Comparison of ENCODE assay signal across 16 mouse cellular contexts in genomic region chr3:82165937-82166336, GRCm38 (mm10). TPM values are rescaled to one million over a fixed set of nuclear protein-coding genes. Genes with fewer than 3 reads are reported as not detected.
"Had no signal": no experiment of that assay in that cellular context is flagged by ENCODE, and none has a peak within 500 bp of the region (broad histone marks: within the 10 kb centered on the region; RNA-seq: fewer than 3 reads in every experiment).

No protein-coding gene starts in this region.

- H3K4me2 ChIP-seq: lung, embryonic 15.5 days; midbrain, embryonic 11.5 days; midbrain, embryonic 13.5 days; midbrain, embryonic 15.5 days; neural tube, embryonic 12.5 days had no signal

- ATAC-seq: lung, postnatal 0 days; midbrain, embryonic 13.5 days; midbrain, embryonic 15.5 days had no signal

- H3K36me3 ChIP-seq: lung, embryonic 15.5 days; midbrain, embryonic 13.5 days; midbrain, embryonic 15.5 days; neural tube, embryonic 12.5 days had no signal

- H3K9me3 ChIP-seq: lung, embryonic 15.5 days; megakaryocyte, embryonic 14.5 days; midbrain, embryonic 13.5 days; midbrain, embryonic 15.5 days; neural tube, embryonic 12.5 days had no signal

- H3K4me1 ChIP-seq: midbrain, embryonic 13.5 days; midbrain, embryonic 15.5 days; neural tube, embryonic 12.5 days had no signal

- H3K9ac ChIP-seq: lung, embryonic 15.5 days; midbrain, embryonic 13.5 days; midbrain, embryonic 15.5 days; neural tube, embryonic 12.5 days had no signal

- DNase-seq: lung, adult 2 months; lung, postnatal 14 days; lung, postnatal 36 days; right cerebral cortex, postnatal 14 days; thymus, adult 18-20 months; thymus, postnatal 14 days; thymus, postnatal 36 days had no signal

- H3K27me3 ChIP-seq: lung, embryonic 15.5 days; megakaryocyte, embryonic 14.5 days; midbrain, embryonic 13.5 days; midbrain, embryonic 15.5 days; neural tube, embryonic 12.5 days had no signal

- H3K27ac ChIP-seq: lung, embryonic 15.5 days; macrophage; midbrain, embryonic 13.5 days; midbrain, embryonic 15.5 days; neural tube, embryonic 12.5 days had no signal

- H3K4me3 ChIP-seq: lung, embryonic 15.5 days; megakaryocyte, embryonic 14.5 days; midbrain, embryonic 13.5 days; midbrain, embryonic 15.5 days; neural tube, embryonic 12.5 days had no signal

RNA-seq across cellular contexts. Expression of gene Gucy1a1, which starts 20.3 kb away (rescaled TPM):
- total RNA-seq: monocyte, adult 5-6 weeks had no signal
